Mouse (Mus musculus) frontal cortex, postnatal 36 days (tissue): ENCODE measurements around the gene Atp6v1e1.
A peak's percentile ranks its signal among the peaks of the same experiment; 100 is the strongest.
"Not testable (repeated sequence)": the region's sequence is repeated elsewhere in the genome, so short reads cannot be mapped to it uniquely, and the experiment has no call there.

Experiments used
- DNase-seq, 2 experiments: peaks; one replicate each; pipeline ENCODE4 v3.0.0; 2022; ENCODE audit warnings: low spot score in 2 of 2

Gene Atp6v1e1

DNA sequence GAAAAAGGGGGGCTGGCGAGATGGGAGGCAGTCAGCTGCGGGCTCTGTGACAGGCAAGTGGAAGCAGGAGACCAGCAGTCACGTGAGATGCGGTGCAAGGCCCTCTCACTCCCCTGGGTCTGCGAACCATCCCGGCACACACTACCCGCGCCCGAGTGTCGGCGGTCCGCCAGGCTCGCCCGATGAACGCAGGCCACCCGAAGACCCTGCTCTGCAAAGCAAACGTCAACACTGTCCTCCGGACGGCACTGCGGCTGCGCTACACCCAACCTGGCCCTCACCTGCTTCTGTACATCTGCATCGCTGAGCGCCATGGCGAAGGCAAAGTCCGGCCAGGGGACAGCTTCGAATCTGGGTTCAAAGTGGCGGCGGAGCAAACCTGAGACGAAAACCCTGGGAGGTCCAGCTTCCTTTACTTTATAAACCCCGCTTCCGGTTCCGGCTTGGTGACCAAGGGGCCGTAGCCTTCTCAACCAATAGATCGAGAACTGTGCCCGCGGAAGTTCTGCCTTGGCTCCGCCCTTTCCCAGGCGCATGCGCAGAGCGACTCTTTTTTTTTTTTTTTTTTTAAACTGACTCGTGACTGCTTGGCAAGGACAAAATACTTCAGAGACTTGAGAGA, at the start of gene Atp6v1e1:
Atp6v1e1 (minus strand) TSS at position 487 of the 622 bp plus-strand sequence.
- peak; percentile 90 to 92 for DNase-seq

DNA sequence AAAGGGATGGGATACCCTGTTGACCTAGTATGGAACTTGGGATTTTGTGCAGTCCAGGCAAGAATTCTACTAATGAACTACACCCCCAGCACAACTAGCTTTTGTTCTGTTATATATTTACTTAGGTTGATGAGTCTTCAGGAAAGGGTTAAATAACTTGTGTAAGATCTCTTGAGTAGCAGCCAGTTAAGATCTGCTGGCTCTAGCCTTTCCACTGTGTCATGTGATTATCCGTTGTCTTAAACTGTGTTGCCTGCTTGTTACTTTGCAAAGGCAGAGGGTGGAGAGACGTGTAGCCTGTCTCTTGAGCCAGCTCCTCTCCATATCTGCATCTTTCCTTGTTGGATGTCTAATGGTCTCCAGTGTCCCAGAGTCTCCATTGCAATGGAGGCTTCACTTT, 48.7 kb upstream of the Atp6v1e1 start:
- DNase-seq = no peak

DNA sequence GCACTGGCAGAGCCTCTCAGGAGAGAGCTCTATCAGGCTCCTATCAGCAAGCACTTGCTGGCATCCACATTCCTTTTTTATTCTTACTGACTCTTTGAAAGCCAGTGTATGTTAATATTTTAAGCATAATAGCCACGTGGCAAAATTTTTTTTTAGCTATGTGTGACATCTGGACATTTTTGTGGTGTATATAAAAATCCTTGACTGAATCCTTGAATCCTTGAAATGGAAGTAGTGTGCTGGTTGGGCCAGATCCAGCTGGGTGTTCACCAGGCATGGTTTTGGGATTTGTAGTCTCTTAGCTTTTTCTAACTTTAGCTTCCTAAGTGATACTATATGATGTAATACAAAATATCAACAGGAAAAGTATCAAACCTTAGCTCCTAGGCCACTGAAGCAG, 46.2 kb upstream of the Atp6v1e1 start:
- peak in 1 of 2 experiments; percentile 75 for DNase-seq

DNA sequence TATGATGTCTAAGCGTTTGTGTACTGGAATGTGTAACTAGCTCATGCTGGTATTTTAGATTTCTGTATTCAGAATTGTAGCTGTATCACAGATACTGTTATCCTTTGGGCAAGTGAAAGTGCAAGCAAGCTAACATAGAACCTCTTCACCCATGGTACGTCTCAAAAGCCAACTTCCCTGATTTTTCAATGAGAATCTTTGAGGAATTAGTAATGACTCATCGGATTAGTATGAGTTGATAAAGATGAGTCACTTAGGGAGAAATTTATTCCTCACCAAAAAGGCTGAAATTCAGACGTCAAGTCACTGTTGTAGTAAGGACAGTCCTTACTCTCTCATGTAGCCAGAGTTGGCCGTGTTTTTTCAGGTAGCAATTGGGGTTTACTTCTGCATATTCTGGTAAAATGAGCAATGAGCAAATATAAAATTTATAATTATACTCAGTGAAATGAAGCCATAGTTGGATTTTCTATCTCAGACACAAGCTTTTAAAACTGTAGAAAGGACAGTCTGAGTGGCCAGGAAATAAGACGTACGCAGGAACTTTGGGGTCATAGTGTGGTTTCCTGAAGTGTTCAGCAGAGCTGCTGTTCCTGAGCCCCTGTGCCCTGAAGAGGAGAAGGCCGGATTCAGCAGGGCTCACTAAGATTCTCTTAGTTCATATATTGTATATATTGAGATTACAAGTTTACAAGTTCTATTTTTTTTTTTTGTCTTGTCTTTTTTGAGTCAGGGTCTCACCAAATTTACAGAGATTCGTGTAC, 43.6 kb upstream of the Atp6v1e1 start:
- DNase-seq = no peak

DNA sequence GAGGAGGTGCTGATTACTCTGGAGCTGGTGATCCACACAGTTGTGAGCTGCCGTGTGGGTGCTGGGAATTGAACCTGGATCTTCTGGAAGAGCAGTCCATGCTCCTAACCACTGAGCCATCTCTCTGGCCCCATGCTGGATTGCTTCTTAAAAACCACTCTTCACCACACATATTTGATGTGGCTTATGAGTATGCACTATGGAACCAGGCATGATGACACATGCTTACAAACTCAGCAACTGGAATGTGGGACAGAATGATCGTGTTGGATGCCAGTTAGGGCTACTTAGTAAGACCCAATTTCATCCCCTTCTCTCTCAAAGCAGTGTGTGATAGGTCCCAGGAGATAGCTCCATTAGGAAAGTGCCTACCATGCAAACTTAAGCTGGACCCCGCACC, 37.5 kb upstream of the Atp6v1e1 start:
- no peak for DNase-seq

DNA sequence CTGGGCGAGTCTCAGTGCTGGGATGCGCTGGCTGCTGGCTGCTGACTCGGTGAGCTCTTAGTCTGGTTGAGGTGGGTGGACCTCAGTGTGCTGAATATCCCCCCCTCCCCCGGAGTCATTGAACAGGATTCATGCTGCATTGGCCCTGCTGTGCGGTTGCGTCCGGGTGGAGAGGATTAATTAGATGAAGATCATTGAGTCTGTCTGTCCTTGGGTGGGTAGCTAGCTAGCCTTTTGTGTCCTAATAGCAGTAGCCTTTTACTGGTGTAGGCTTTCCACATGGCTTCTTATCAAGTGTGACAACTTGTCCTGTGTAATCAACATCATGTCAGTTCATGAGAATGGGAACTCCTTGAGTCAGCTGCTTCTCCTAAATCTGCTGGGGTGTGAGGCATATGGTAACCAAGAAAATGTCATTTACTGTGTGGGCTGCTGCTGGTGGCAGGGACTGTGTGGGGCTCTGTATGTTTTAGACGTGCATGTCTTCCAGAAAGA, 35.7 kb upstream of the Atp6v1e1 start:
- peak; percentile 55 to 79 for DNase-seq

- DNase-seq = no peak
Observed at GRCm38 (mm10) chr6:120854413-120854812, 31.8 kb upstream of the Atp6v1e1 start.

- DNase-seq = not testable (repeated sequence)
Observed at GRCm38 (mm10) chr6:120850720-120851119, 28.1 kb upstream of the Atp6v1e1 start.

GRCm38 (mm10) chr6:120841754-120842153, 19.2 kb upstream of the Atp6v1e1 start:
- no peak for DNase-seq

DNA sequence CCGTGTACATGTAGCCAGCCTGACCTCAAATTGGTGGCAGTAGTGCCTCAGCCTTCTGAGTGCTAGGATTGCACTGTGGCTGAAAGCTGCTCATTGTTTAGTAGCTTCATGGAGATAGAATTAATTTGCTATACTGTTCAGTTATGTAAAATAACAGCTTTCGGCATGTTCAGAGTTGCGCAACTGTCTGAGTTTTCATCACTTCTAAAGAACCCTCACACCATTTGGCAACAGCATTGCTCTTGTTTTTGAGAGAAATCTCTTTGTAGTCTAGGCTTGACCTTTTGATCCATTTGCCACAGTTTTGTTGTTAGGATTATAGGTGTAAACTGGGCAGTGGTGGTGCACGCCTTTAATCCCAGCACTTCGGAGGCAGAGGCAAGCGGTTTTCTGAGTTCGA, 17.7 kb upstream of the Atp6v1e1 start:
- DNase-seq = no peak

- no peak for DNase-seq
Observed at GRCm38 (mm10) chr6:120837152-120837530, 14.5 kb upstream of the Atp6v1e1 start.

DNA sequence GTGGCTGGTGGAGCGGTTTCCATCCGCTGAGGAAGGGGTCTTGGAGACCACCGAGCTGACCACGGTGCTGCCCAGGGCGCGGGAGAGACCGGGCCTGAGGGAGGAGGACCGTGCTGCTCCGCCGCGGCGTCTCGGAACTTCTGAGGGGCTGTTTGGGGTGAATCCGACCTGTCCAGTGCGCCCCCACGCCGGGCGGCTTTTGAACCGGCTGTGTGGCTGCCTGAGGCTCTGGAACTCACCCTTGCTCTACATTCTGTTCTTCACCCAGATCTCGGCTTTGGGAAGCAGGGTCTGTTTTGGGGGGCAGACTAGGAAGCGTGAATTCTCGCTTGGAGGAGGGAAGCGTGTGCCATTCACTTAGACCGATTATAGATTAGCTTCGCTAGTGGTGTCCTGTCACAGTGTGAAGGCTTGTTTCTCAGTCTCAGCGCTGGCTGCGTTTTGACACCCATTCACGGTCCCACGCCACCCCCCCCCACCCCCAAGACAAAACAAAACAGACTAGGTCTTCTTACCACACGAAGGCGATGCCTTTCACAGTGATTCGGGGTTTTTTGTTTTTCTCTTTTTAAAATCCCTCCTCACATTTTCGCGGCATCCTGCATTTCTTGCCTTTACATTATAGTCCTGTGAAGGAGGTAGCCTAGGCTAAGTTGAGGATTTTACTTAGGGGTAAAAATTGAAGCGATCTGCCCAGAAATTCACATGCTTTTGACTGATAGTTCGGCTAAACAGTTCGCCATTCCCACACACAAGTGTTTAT, 14.0 kb upstream of the Atp6v1e1 start:
- DNase-seq = peak in 1 of 2 experiments; percentile 37

DNA sequence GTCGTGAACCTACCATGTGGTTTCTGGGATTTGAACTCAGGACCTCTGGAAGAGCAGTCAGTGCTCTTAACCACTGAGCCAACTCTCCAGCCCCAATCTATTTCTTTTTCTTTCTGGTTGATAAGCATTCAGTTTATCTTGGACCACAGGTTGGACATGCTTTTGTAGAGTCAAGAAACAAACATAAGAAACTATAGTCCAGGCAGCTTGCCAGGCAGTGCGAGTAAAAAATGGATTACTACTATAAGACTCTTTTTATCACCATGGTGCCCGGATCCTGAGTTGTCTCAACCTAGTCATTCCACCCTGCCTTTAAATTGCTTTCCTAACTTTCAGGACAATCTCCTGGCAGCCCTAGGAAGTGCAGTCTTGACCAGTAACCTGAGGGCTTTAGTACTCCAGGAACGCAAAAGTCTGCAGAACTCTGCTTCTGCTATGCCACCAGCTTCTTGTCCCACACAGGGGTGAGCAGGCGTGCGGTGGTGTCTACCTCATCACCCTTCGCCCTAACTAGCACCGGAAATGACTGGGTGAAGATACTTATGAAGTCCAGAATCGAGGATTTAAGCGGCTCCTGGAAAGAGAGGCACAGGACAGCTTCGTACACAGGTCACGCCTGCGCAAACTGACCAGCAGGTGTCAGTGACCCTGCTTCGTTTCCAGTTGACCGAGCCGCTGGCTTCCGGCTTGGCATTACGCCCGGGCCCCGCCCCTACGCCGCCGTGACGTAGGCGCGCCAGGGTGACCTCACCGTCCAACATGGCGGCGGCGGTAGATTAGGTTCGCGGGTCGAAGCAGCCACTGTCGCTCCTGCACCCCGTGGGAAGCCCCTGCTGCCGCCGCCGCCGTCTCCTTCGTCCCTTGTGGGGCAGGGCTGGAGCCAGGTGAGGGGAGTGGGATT, 13.1 kb upstream of the Atp6v1e1 start, which contains the start of gene Bcl2l13:
Bcl2l13 (plus strand) TSS at position 739 of the 901 bp plus-strand sequence.
- DNase-seq = peak; percentile 94 to 95

DNA sequence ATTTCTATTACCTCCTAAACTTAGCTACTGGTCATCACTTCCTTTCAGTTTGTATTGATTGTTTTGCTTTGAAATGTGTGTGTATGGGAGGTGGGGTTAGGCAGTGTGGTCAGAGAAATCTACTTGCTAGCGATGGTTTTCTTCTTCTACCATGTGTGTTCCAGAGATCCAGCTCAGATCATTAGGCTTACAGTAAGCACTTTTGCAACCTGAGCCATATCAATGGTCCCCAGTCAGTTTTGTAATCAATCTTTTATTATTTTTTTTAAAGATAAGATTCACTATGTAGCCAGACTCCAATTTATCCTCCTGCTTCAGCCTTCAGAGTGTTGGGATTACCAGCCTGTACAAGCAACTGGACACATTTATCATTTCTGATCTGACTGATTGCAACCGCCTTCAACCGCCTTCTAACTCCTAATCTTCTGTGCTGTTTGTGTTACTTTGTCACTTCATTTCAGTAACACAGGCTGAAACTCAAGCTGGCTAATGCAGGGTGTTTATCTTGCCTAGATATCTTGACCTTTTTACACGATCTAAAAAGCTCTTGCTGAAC, 12.3 kb upstream of the Atp6v1e1 start:
- DNase-seq = no peak

DNA sequence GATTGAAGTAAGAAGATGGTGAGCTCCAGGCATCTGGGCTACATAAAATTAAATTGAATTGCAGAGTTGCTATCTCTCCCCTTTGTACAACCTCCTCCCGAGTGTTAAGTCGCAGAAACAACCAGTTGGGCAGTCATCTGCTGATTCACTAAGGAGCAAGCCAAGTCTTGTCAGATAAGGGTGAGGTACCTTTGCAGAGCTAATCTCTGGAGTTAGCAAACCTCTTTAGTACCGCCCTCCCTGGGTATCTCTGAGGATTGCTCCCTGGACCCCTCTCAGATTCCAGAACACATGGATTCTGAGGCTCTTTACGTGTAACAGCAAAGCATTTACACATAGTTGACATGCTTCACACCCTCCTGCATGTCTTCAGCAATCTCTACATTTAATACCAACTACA, 9.5 kb upstream of the Atp6v1e1 start:
- DNase-seq = no peak

- DNase-seq = no peak
Observed at GRCm38 (mm10) chr6:120830866-120831608, 8.4 kb upstream of the Atp6v1e1 start.

DNA sequence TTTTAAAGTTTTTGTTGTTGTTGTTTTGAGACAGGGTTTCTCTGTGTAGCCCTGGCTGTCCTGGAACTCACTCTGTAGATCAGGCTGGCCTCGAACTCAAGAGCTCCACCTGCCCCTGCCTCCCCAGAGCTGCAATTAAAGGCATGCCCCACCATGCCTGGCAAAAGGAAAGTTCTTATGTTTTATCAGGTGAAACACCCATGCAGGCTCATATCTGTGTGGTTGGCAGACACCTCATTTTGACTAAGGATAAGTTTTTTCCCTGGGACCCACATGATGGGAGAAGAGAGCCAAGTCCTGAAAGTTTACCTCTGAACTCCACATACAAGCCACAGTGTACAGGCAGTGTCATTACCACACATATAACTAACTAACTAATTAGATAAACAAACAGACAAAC, 7.5 kb upstream of the Atp6v1e1 start:
- no peak for DNase-seq

- no peak for DNase-seq
Observed at GRCm38 (mm10) chr6:120822937-120823614, 483 bp upstream of the Atp6v1e1 start.

DNA sequence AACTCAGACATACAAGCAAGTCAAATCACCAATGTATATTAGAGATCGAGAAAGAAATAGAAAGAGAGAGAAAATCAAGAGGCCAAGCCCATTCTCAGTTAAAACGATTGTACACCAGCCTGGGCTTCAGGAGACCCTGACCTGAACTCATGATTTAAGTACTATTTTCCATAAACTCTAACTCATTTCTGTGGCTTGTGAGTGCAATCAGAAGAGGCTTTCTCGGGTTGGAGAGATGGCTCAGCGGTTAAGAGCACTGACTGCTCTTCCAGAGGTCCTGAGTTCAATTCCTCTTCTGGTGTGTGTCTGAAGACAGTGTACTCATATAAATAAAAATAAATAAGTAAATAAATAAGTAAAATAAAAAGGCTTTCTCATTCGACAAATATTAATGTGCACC, 878 bp downstream of the Atp6v1e1 start:
- DNase-seq = no peak

DNA sequence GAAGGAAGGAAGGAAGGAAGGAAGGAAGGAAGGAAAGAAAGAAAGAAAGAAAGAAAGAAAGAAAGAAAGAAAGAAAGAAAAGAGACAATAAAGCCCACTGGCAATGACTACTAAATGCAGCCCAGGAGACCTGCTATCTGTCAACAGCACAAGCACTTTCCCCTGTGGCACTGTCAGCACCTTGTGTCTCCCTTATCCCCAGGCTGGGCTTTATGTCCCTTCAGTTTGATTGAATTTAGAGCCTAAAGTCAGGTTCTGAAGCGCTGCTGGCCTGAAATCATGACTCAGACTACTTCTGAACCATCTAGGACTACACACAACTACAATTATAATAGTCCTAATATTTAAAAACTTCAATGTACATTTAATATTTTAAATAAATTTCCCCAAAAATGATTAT, 1.7 kb downstream of the Atp6v1e1 start:
- no peak for DNase-seq
